11 mouse cellular contexts compared by ENCODE assay signal in genomic region chr1:130740227-130740648, GRCm38 (mm10). TPM values are rescaled to one million over a fixed set of nuclear protein-coding genes. Genes with fewer than 3 reads are reported as not detected.
DNase-seq lines count a peak whose midpoint lies in the region; ATAC-seq and TF ChIP-seq lines count a peak whose summit lies in the region.
"Had no signal": no experiment of that assay in that cellular context is flagged by ENCODE, and none has a peak within 500 bp of the region (broad histone marks: within the 10 kb centered on the region; RNA-seq: fewer than 3 reads in every experiment).

No protein-coding gene starts in this region.

- no peak for TF ChIP-seq CTCF in forebrain, postnatal 0 days (IDR thresholded peaks at IDR 0.05; ENCODE audit: low read depth)
- no peak for TF ChIP-seq CTCF in cerebellum, adult 2 months (IDR thresholded peaks at IDR 0.05; ENCODE audit: borderline replicate concordance, insufficient read depth, low read depth, low read length)

- no peak overlapping the region for H3K4me3 ChIP-seq in forebrain, postnatal 0 days (ENCODE audit: low read depth, low read length)
- H3K4me3 ChIP-seq in forebrain, embryonic 11.5 days (ENCODE audit: low read depth, low read length): no peak overlapping the region
- H3K4me3 ChIP-seq in cerebellum, adult 2 months (replicated peaks; ENCODE audit: insufficient read depth, low read depth, low read length): no peak overlapping the region
- H3K4me3 ChIP-seq: heart, adult 2 months had no signal

- no peaks in the 10 kb centered on the region for H3K9me3 ChIP-seq in forebrain, postnatal 0 days (ENCODE audit: low read length)
- no peaks in the 10 kb centered on the region for H3K9me3 ChIP-seq in forebrain, embryonic 11.5 days (ENCODE audit: control insufficient read depth, low read length)

- peak; percentile 23 for DNase-seq in forebrain, postnatal 0 days
- DNase-seq in forebrain, embryonic 11.5 days (ENCODE audit: low spot score): no peak
- DNase-seq in 3T3-L1 (ENCODE audit: low read depth, low spot score) (peak; percentile 21), liver (peak; percentile 45)
- peak; percentile 74 to 82 for DNase-seq in cerebellum, adult 2 months
- DNase-seq in left cerebral cortex, adult 11 months (ENCODE audit: low spot score): no peak
- DNase-seq in kidney, postnatal 4 days: no peak

- H3K27me3 ChIP-seq in forebrain, postnatal 0 days (ENCODE audit: insufficient read depth, low read length): no peaks in the 10 kb centered on the region
- no peaks in the 10 kb centered on the region for H3K27me3 ChIP-seq in forebrain, embryonic 11.5 days (ENCODE audit: control insufficient read depth, insufficient read depth, low read length)
- no peaks in the 10 kb centered on the region for H3K27me3 ChIP-seq in cerebellum, adult 2 months (ENCODE audit: control insufficient read depth, insufficient read depth, low read length)

- TF ChIP-seq POLR2A in cerebellum, adult 2 months (IDR thresholded peaks at IDR 0.05; ENCODE audit: borderline replicate concordance, insufficient read depth, low read length): no peak

- H3K4me2 ChIP-seq in forebrain, postnatal 0 days (ENCODE audit: low read depth): no peak overlapping the region
- H3K4me2 ChIP-seq in forebrain, embryonic 11.5 days (ENCODE audit: low read depth, low read length, severe bottlenecking): no peak overlapping the region

- WGBS in forebrain, postnatal 0 days: 63% methylated on average over 4 of the region's 4 CpGs
- WGBS in forebrain, embryonic 11.5 days: 83% methylated on average over 4 of the region's 4 CpGs
- WGBS in cerebellum, adult 2 months: 10% methylated on average over 4 of the region's 4 CpGs

- no peak overlapping the region for H3K27ac ChIP-seq in forebrain, postnatal 0 days (ENCODE audit: low read depth, low read length)
- H3K27ac ChIP-seq in forebrain, embryonic 11.5 days (ENCODE audit: low read depth, low read length): no peak overlapping the region; the same call in 1 of the 2 replicates
- H3K27ac ChIP-seq in cerebellum, adult 2 months (ENCODE audit: insufficient read depth, low read length): no peak overlapping the region

- no peaks in the 10 kb centered on the region for H3K36me3 ChIP-seq in forebrain, postnatal 0 days (ENCODE audit: insufficient read depth)
- H3K36me3 ChIP-seq in forebrain, embryonic 11.5 days (ENCODE audit: control insufficient read depth, insufficient read depth, low read length): no peaks in the 10 kb centered on the region

- no peak overlapping the region for H3K9ac ChIP-seq in forebrain, postnatal 0 days
- no peak overlapping the region for H3K9ac ChIP-seq in forebrain, embryonic 11.5 days (ENCODE audit: low read length)

- no peak for ATAC-seq in forebrain, postnatal 0 days
- no peak for ATAC-seq in forebrain, embryonic 11.5 days (replicated peaks; ENCODE audit: low FRiP score)
- ATAC-seq in monocyte, adult 5-6 weeks (replicated peaks; ENCODE audit: insufficient number of reproducible peaks, low FRiP score, low TSS enrichment, poor library complexity, severe bottlenecking): no peak

- no peaks in the 10 kb centered on the region for H3K4me1 ChIP-seq in forebrain, postnatal 0 days (ENCODE audit: insufficient read depth)
- H3K4me1 ChIP-seq in forebrain, embryonic 11.5 days (replicated peaks; ENCODE audit: control insufficient read depth, insufficient read depth, low read length): no peaks in the 10 kb centered on the region
- H3K4me1 ChIP-seq in cerebellum, adult 2 months (ENCODE audit: control insufficient read depth, insufficient read depth, low read length): peaks cover 12% of the 10 kb centered on the region

RNA-seq across cellular contexts. Expression of gene AA986860, which starts 8.5 kb away (rescaled TPM):
- 0.33 and 0.69 TPM in 2 replicates for total RNA-seq in forebrain, postnatal 0 days (2014; rRNA removed)
- 0.29 and 0.48 TPM in 2 replicates for polyA plus RNA-seq in forebrain, postnatal 0 days (2015; fragmentation: Nextera tagmentation; extraction: Ambion mirVana)
- 0.83 and 1.1 TPM in 2 replicates for polyA plus RNA-seq in forebrain, embryonic 11.5 days (2014; fragmentation: Nextera tagmentation; extraction: Ambion mirVana)
- polyA plus RNA-seq in cerebellum, adult 2 months (2012; rRNA removed): 2.9 TPM in 2 replicates
- total RNA-seq in monocyte, adult 5-6 weeks (2017): 0.57 to 0.58 TPM in 2 of 3 replicates, not detected in the other

RNA-seq across cellular contexts. Expression of gene Pfkfb2, which starts 11.2 kb away (rescaled TPM):
- 39.5 and 42.0 TPM in 2 replicates for total RNA-seq in forebrain, postnatal 0 days (2014; rRNA removed)
- 14.6 and 20.2 TPM in 2 replicates for polyA plus RNA-seq in forebrain, postnatal 0 days (2015; fragmentation: Nextera tagmentation; extraction: Ambion mirVana)
- 7.3 and 8.6 TPM in 2 replicates for polyA plus RNA-seq in forebrain, embryonic 11.5 days (2014; fragmentation: Nextera tagmentation; extraction: Ambion mirVana)
- polyA plus RNA-seq in cerebellum, adult 2 months (2012; rRNA removed): 42.6 and 42.8 TPM in 2 replicates
- 10.6 to 18.1 TPM (median 13.7 TPM) in 3 replicates for total RNA-seq in monocyte, adult 5-6 weeks (2017)

RNA-seq across cellular contexts. Expression of gene Yod1, which starts 23.1 kb away (rescaled TPM):
- 11.6 and 16.4 TPM in 2 replicates for total RNA-seq in forebrain, postnatal 0 days (2014; rRNA removed)
- 16.0 and 18.9 TPM in 2 replicates for polyA plus RNA-seq in forebrain, postnatal 0 days (2015; fragmentation: Nextera tagmentation; extraction: Ambion mirVana)
- polyA plus RNA-seq in forebrain, embryonic 11.5 days (2014; fragmentation: Nextera tagmentation; extraction: Ambion mirVana): 13.5 and 17.1 TPM in 2 replicates
- 7.6 and 7.8 TPM in 2 replicates for polyA plus RNA-seq in cerebellum, adult 2 months (2012; rRNA removed)
- total RNA-seq in monocyte, adult 5-6 weeks (2017): 7.4 to 9.8 TPM (median 7.8 TPM) in 3 replicates

RNA-seq across cellular contexts. Expression of gene Gm29427, which starts 24.6 kb away (rescaled TPM):
- 0.43 TPM in 1 of 2 replicates, not detected in the other for total RNA-seq in forebrain, postnatal 0 days (2014; rRNA removed)
- not detected in 2 replicates for polyA plus RNA-seq in forebrain, postnatal 0 days (2015; fragmentation: Nextera tagmentation; extraction: Ambion mirVana)
- not detected in 2 replicates for polyA plus RNA-seq in forebrain, embryonic 11.5 days (2014; fragmentation: Nextera tagmentation; extraction: Ambion mirVana)
- polyA plus RNA-seq in cerebellum, adult 2 months (2012; rRNA removed): not detected in 2 replicates
- total RNA-seq in monocyte, adult 5-6 weeks (2017): not detected in 3 replicates
- total RNA-seq: common myeloid progenitor, adult 5-6 weeks; left cerebral cortex, postnatal 10 days had no signal

Comparison
In these comparisons a context has a peak if more than half of its experiments do, and no peak if none do; other contexts are left out.
1. DNase-seq: peak in forebrain, postnatal 0 days (single experiment), 3T3-L1 (single experiment), cerebellum, adult 2 months (2 of 2) and liver (single experiment); none in forebrain, embryonic 11.5 days (single experiment), left cerebral cortex, adult 11 months (single experiment) and kidney, postnatal 4 days (0 of 2).